Mouse (Mus musculus) limb, embryonic 14.5 days (tissue): ENCODE data around the gene Ncapd2. TPM values are rescaled to one million over a fixed set of nuclear protein-coding genes. Genes with fewer than 3 reads are reported as not detected.

ENCODE experiments used
- ATAC-seq: fragments of 200-750 bp; cut with Nextera tagmentation; 2 replicates; pipeline ENCODE4 v1.8.0; 2017; ENCODE audit warnings: low read depth, moderate number of reproducible peaks, moderate TSS enrichment; ENCODE audit not compliant: low FRiP score
- DNase-seq: peaks from one replicate; pipeline ENCODE4 v3.0.0-alpha.2; 2015; ENCODE audit warnings: low spot score
- H3K27ac ChIP-seq: fragments of 300-500 bp; sonication (generic); replicated peaks from 2 replicates; pipeline ENCODE4 v1.5.1; 2014; ENCODE audit warnings: low read depth, mild to moderate bottlenecking, low read length, moderate library complexity, mixed read lengths
- H3K27me3 ChIP-seq: fragments of 300-500 bp; sonication (generic); 2 replicates; pipeline ENCODE4 v1.6.1; 2014; ENCODE audit warnings: low read length, mixed read lengths; ENCODE audit not compliant: control insufficient read depth, insufficient read depth
- H3K36me3 ChIP-seq: fragments of 300-500 bp; sonication (generic); 2 replicates; pipeline ENCODE4 v1.6.1; 2014; ENCODE audit warnings: mild to moderate bottlenecking, low read length, moderate library complexity, mixed read lengths; ENCODE audit not compliant: control insufficient read depth, insufficient read depth
- H3K4me1 ChIP-seq: fragments of 300-500 bp; sonication (generic); 2 replicates; pipeline ENCODE4 v1.6.1; 2014; ENCODE audit warnings: antibody characterized with exemption, low read length, mixed read lengths; ENCODE audit not compliant: control insufficient read depth, insufficient read depth
- H3K4me2 ChIP-seq: fragments of 300-500 bp; sonication (generic); replicated peaks from 2 replicates; pipeline ENCODE4 v1.6.1; 2014; ENCODE audit warnings: low read depth, mild to moderate bottlenecking, low read length, moderate library complexity; ENCODE audit not compliant: severe bottlenecking
- H3K4me3 ChIP-seq: fragments of 300-500 bp; sonication (generic); replicated peaks from 2 replicates; pipeline ENCODE4 v1.5.1; 2014; ENCODE audit warnings: low read length
- H3K9ac ChIP-seq: fragments of 300-500 bp; sonication (generic); 2 replicates; pipeline ENCODE4 v1.6.1; 2014; ENCODE audit warnings: mild to moderate bottlenecking, low read depth, low read length, moderate library complexity; ENCODE audit not compliant: severe bottlenecking
- H3K9me3 ChIP-seq: fragments of 300-500 bp; sonication (generic); 2 replicates; pipeline ENCODE4 v1.6.1; 2016; ENCODE audit warnings: low read length; ENCODE audit not compliant: control insufficient read depth
- POLR2A ChIP-seq: fragments of 200-500 bp; IDR thresholded peaks from 2 replicates; pipeline ENCODE4 v1.8.0; 2012; ENCODE audit warnings: inconsistent platforms, mild to moderate bottlenecking, moderate library complexity, borderline replicate concordance; ENCODE audit not compliant: insufficient read depth, insufficient read length; ENCODE audit errors: extremely low read depth
- WGBS: fragments of 180-500 bp; shearing (Covaris S2); extraction: QIAGEN DNeasy Blood & Tissue Kit; methylation state at CpG from one replicate; pipeline ENCODE4 v1.1.7; 2014; 5-methylcytosine and 5-hydroxymethylcytosine counted together
- polyA plus RNA-seq, 2 experiments: library from polyadenylated mRNA; depleted of rRNA in 1 of 2; stranded (reverse) in 1 of 2; unstranded in 1 of 2; fragments of >200 nt; fragmentation: Nextera tagmentation in 1 of 2; extraction: Ambion mirVana in 1 of 2; gene quantifications; 2 replicates each; pipeline versions ENCODE4 v1.2.1 to v1.2.3; 2012 to 2014

The Ncapd2 gene
- polyA plus RNA-seq, 2 experiments = 82.9 to 250 TPM

GRCm38 (mm10) chr6:125168086-125168485, 23.4 kb downstream of the Ncapd2 start:
- no peak for DNase-seq
- WGBS = 90% methylated on average over 14 of the region's 14 CpGs
- no peak overlapping the region for H3K27ac ChIP-seq
- H3K9ac ChIP-seq = no peak overlapping the region
- no peak overlapping the region for H3K4me2 ChIP-seq
- ATAC-seq = no peak
- TF ChIP-seq POLR2A = no peak
- H3K27me3 ChIP-seq = no peaks in the 10 kb centered on the region
- no peaks in the 10 kb centered on the region for H3K9me3 ChIP-seq
- peaks cover 77% of the 10 kb centered on the region for H3K36me3 ChIP-seq
- H3K4me3 ChIP-seq = no peak overlapping the region
- H3K4me1 ChIP-seq = peaks cover 28% of the 10 kb centered on the region

GRCm38 (mm10) chr6:125166861-125167650, 24.4 kb downstream of the Ncapd2 start:
- peak overlapping the region; percentile 96 for H3K9ac ChIP-seq
- H3K9me3 ChIP-seq = no peaks in the 10 kb centered on the region
- TF ChIP-seq POLR2A = no peak
- peak overlapping the region; percentile 96 for H3K4me3 ChIP-seq
- WGBS = 21% methylated on average over 10 of the region's 10 CpGs
- H3K27me3 ChIP-seq = no peaks in the 10 kb centered on the region
- peaks cover 28% of the 10 kb centered on the region for H3K4me1 ChIP-seq
- H3K36me3 ChIP-seq = peaks cover 73% of the 10 kb centered on the region
- H3K27ac ChIP-seq = peak overlapping the region; percentile 88
- peak; percentile 27 for ATAC-seq
- peak overlapping the region; percentile 91 for H3K4me2 ChIP-seq
- DNase-seq = peak; percentile 49

- H3K4me2 ChIP-seq = peak within 1 kb of the TSS; percentile 91
- peak; percentile 21 for ATAC-seq
- peak within 1 kb of the TSS; percentile 96 for H3K4me3 ChIP-seq
- H3K9me3 ChIP-seq = no peaks in the 10 kb centered on the region
- H3K9ac ChIP-seq = peak within 1 kb of the TSS; percentile 96
- DNase-seq = peak; percentile 70
- peaks cover 28% of the 10 kb centered on the region for H3K4me1 ChIP-seq
- 3% methylated on average over 18 of the region's 18 CpGs for WGBS
- no peak for TF ChIP-seq POLR2A
- H3K36me3 ChIP-seq = peaks cover 71% of the 10 kb centered on the region
- H3K27ac ChIP-seq = peak within 1 kb of the TSS; percentile 88
- no peaks in the 10 kb centered on the region for H3K27me3 ChIP-seq
These were observed 25.3 kb downstream of the Ncapd2 start, which contains the start of gene Gapdh for GRCm38 (mm10) chr6:125166051-125166751. Gene Gapdh (minus strand): TSS chr6:125166467.

GRCm38 (mm10) chr6:125165328-125165891, 26.1 kb downstream of the Ncapd2 start:
- Histone ChIP-seq H3K27ac (peak overlapping the region; percentile 88), H3K9ac (peak overlapping the region; percentile 96), H3K36me3 (peaks cover 71% of the 10 kb centered on the region), H3K4me1 (peaks cover 28% of the 10 kb centered on the region), H3K4me2 (peak overlapping the region; percentile 91), H3K9me3 (no peaks in the 10 kb centered on the region), H3K27me3 (no peaks in the 10 kb centered on the region), H3K4me3 (peak overlapping the region; percentile 96)
- peak; percentile 100 for TF ChIP-seq POLR2A
- ATAC-seq = peak; percentile 89
- peak; percentile 99 for DNase-seq
- WGBS = 2% methylated on average over 32 of the region's 36 CpGs

GRCm38 (mm10) chr6:125164672-125165327, 26.7 kb downstream of the Ncapd2 start:
- Histone ChIP-seq H3K27ac (peak overlapping the region; percentile 87), H3K4me1 (peaks cover 28% of the 10 kb centered on the region), H3K36me3 (peaks cover 70% of the 10 kb centered on the region), H3K27me3 (no peaks in the 10 kb centered on the region), H3K4me3 (peak overlapping the region; percentile 96), H3K9ac (peak overlapping the region; percentile 96), H3K9me3 (no peaks in the 10 kb centered on the region), H3K4me2 (peak overlapping the region; percentile 91)
- DNase-seq (peak; percentile 75), ATAC-seq (peak; percentile 3; the same call in 1 of the 2 replicates)
- under 1% methylated on average over 31 of the region's 39 CpGs for WGBS
- TF ChIP-seq POLR2A = no peak
